Mouse (Mus musculus): ENCODE data around the gene Prr12.
"Not testable (repeated sequence)": the region's sequence is repeated elsewhere in the genome, so short reads cannot be mapped to it uniquely, and the experiment has no call there.

Gene Prr12

GRCm38 (mm10) chr7:45052862-45053116, at the start of gene Prr12:
Gene Prr12 (minus strand): TSS chr7:45052881.
- DNase-seq (ENCODE audit: low read depth, low spot score) = no peak

- no peak for DNase-seq (ENCODE audit: low read depth, low spot score)
Measured at GRCm38 (mm10) chr7:45102441-45102840, 49.8 kb upstream of the Prr12 start.

- no peak for DNase-seq (ENCODE audit: low read depth, low spot score)
Measured at GRCm38 (mm10) chr7:45100046-45100445, 47.4 kb upstream of the Prr12 start.

- no peak for DNase-seq (ENCODE audit: low read depth, low spot score)
Measured at GRCm38 (mm10) chr7:45098541-45099240, 46.0 kb upstream of the Prr12 start.

- DNase-seq (ENCODE audit: low read depth, low spot score) = no peak
Measured at GRCm38 (mm10) chr7:45097479-45097878, 44.8 kb upstream of the Prr12 start.

- not testable (repeated sequence) for DNase-seq (ENCODE audit: low read depth, low spot score)
Measured at GRCm38 (mm10) chr7:45095965-45096364, 43.3 kb upstream of the Prr12 start.

GRCm38 (mm10) chr7:45095367-45095766, 42.7 kb upstream of the Prr12 start:
- DNase-seq (ENCODE audit: low read depth, low spot score) = no peak

- DNase-seq (ENCODE audit: low read depth, low spot score) = no peak
Measured at GRCm38 (mm10) chr7:45094121-45094520, 41.4 kb upstream of the Prr12 start.

GRCm38 (mm10) chr7:45093516-45093905, 40.8 kb upstream of the Prr12 start:
- DNase-seq (ENCODE audit: low read depth, low spot score) = no peak

- no peak for DNase-seq (ENCODE audit: low read depth, low spot score)
Measured at GRCm38 (mm10) chr7:45092828-45093515, 40.3 kb upstream of the Prr12 start.

- no peak for DNase-seq (ENCODE audit: low read depth, low spot score)
Measured at GRCm38 (mm10) chr7:45092048-45092447, 39.4 kb upstream of the Prr12 start, which contains the start of gene Rcn3. Gene Rcn3 (minus strand): TSS chr7:45092221.

GRCm38 (mm10) chr7:45091001-45091990, 38.6 kb upstream of the Prr12 start:
- no peak for DNase-seq (ENCODE audit: low read depth, low spot score)

GRCm38 (mm10) chr7:45090251-45090977, 37.7 kb upstream of the Prr12 start:
- no peak for DNase-seq (ENCODE audit: low read depth, low spot score)

- DNase-seq (ENCODE audit: low read depth, low spot score) = no peak
Measured at GRCm38 (mm10) chr7:45088597-45088996, 35.9 kb upstream of the Prr12 start.

GRCm38 (mm10) chr7:45086084-45086483, 33.4 kb upstream of the Prr12 start:
- no peak for DNase-seq (ENCODE audit: low read depth, low spot score)

GRCm38 (mm10) chr7:45083300-45083890, 30.7 kb upstream of the Prr12 start:
- DNase-seq (ENCODE audit: low read depth, low spot score) = no peak

GRCm38 (mm10) chr7:45082401-45083299, 30.0 kb upstream of the Prr12 start:
- DNase-seq (ENCODE audit: low read depth, low spot score) = no peak

GRCm38 (mm10) chr7:45081016-45081415, 28.3 kb upstream of the Prr12 start:
- DNase-seq (ENCODE audit: low read depth, low spot score) = no peak

- no peak for DNase-seq (ENCODE audit: low read depth, low spot score)
Measured at GRCm38 (mm10) chr7:45079856-45080255, 27.2 kb upstream of the Prr12 start.

- no peak for DNase-seq (ENCODE audit: low read depth, low spot score)
Measured at GRCm38 (mm10) chr7:45078513-45078912, 25.8 kb upstream of the Prr12 start.

Measured in WW6 (cell line).